Mouse (Mus musculus): Measurements from ENCODE around the gene Srsf5. TPM values are rescaled to one million over a fixed set of nuclear protein-coding genes. Genes with fewer than 3 reads are reported as not detected.

The Srsf5 gene
- polyA plus RNA-seq, 1 experiment from 2014 or later, result 461 TPM

DNA sequence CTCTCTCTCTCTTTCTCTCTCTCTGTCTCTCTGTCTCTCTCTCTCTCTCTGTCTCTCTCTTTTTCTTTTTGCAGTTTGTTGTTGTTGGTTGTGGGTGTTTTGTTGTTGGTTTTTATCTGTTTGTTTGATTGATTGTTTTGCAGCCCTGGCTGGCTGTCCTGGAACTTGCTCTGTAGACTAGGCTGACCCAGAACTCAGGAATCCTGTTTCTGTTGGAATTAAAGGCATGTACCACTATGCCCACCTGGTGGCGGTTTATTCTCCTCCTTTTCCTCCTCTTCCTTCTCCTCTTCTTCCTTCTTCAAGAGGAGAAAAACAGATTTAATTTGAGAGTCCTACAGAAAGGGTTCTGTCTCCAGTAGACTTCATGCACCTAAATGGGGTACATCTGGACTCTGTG lies 17.8 kb upstream of the Srsf5 start:
- Histone ChIP-seq H3K36me3 (ENCODE audit: control insufficient read depth, insufficient read depth, low read length) (no peaks in the 10 kb centered on the region), H3K27ac (ENCODE audit: low read depth, low read length) (no peak overlapping the region), H3K9me3 (ENCODE audit: control insufficient read depth, low read length) (no peaks in the 10 kb centered on the region), H3K4me1 (replicated peaks; ENCODE audit: control insufficient read depth, insufficient read depth, low read length) (no peaks in the 10 kb centered on the region), H3K4me3 (ENCODE audit: low read depth, low read length) (no peak overlapping the region), H3K9ac (ENCODE audit: low read length) (no peak overlapping the region), H3K4me2 (ENCODE audit: low read depth, low read length, severe bottlenecking) (no peak overlapping the region), H3K27me3 (ENCODE audit: control insufficient read depth, insufficient read depth, low read length) (no peaks in the 10 kb centered on the region)
- ATAC-seq (replicated peaks; ENCODE audit: low FRiP score) (no peak), DNase-seq (ENCODE audit: low spot score) (no peak)
- WGBS, result 47% methylated on average over 1 of the region's 1 CpGs

DNA sequence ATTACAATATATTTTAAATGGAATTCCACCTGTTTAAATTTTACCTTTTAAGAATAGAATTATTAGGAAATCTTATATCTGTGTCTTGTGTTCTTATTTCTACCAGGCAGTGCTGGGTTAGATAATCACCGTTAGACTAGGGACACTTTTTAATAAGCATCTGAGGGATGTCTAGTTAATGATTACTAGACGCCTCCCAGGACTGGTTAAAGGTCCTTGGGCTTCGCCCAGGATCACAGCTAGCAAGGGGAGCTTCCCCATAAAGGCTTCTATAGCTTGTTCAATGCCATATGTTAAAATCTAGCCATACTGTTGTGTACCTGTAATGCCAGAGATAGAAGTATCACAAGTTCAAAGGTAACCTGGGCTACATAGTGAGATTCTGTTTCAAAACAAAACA lies 16.4 kb upstream of the Srsf5 start:
- no peaks in the 10 kb centered on the region for H3K27me3 ChIP-seq (ENCODE audit: control insufficient read depth, insufficient read depth, low read length)
- H3K4me1 ChIP-seq (replicated peaks; ENCODE audit: control insufficient read depth, insufficient read depth, low read length), result no peaks in the 10 kb centered on the region
- 93% methylated on average over 3 of the region's 3 CpGs for WGBS
- no peak overlapping the region for H3K9ac ChIP-seq (ENCODE audit: low read length)
- H3K27ac ChIP-seq (ENCODE audit: low read depth, low read length), result no peak overlapping the region
- no peaks in the 10 kb centered on the region for H3K36me3 ChIP-seq (ENCODE audit: control insufficient read depth, insufficient read depth, low read length)
- DNase-seq (ENCODE audit: low spot score) (no peak), ATAC-seq (replicated peaks; ENCODE audit: low FRiP score) (no peak)
- no peaks in the 10 kb centered on the region for H3K9me3 ChIP-seq (ENCODE audit: control insufficient read depth, low read length)
- no peak overlapping the region for H3K4me3 ChIP-seq (ENCODE audit: low read depth, low read length)
- no peak overlapping the region for H3K4me2 ChIP-seq (ENCODE audit: low read depth, low read length, severe bottlenecking)

DNA sequence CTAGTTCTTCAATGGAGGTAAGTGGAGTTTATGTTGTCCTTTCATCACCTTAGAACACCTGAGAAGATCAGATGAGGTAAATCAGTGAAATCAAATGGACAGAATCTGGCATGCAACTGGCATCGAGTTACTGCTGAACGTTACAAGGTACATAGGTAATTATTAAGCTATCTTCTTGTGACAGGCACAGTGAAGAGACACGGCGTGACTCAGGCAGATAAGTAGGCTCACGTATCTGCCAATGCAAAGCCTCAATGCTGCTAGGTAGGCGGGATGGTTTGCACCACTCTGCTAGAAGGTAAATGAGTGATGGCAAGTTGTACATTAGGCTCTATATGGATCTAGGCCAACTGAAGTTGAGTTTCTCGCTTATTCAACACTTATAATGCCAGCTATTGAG lies 15.2 kb upstream of the Srsf5 start:
- Histone ChIP-seq H3K36me3 (ENCODE audit: control insufficient read depth, insufficient read depth, low read length) (no peaks in the 10 kb centered on the region), H3K27ac (ENCODE audit: low read depth, low read length) (no peak overlapping the region), H3K4me2 (ENCODE audit: low read depth, low read length, severe bottlenecking) (no peak overlapping the region), H3K4me1 (replicated peaks; ENCODE audit: control insufficient read depth, insufficient read depth, low read length) (no peaks in the 10 kb centered on the region), H3K27me3 (ENCODE audit: control insufficient read depth, insufficient read depth, low read length) (no peaks in the 10 kb centered on the region), H3K4me3 (ENCODE audit: low read depth, low read length) (no peak overlapping the region), H3K9me3 (ENCODE audit: control insufficient read depth, low read length) (no peaks in the 10 kb centered on the region), H3K9ac (ENCODE audit: low read length) (no peak overlapping the region)
- ATAC-seq (replicated peaks; ENCODE audit: low FRiP score), result no peak
- DNase-seq (ENCODE audit: low spot score), result no peak
- 93% methylated on average over 7 of the region's 7 CpGs for WGBS

DNA sequence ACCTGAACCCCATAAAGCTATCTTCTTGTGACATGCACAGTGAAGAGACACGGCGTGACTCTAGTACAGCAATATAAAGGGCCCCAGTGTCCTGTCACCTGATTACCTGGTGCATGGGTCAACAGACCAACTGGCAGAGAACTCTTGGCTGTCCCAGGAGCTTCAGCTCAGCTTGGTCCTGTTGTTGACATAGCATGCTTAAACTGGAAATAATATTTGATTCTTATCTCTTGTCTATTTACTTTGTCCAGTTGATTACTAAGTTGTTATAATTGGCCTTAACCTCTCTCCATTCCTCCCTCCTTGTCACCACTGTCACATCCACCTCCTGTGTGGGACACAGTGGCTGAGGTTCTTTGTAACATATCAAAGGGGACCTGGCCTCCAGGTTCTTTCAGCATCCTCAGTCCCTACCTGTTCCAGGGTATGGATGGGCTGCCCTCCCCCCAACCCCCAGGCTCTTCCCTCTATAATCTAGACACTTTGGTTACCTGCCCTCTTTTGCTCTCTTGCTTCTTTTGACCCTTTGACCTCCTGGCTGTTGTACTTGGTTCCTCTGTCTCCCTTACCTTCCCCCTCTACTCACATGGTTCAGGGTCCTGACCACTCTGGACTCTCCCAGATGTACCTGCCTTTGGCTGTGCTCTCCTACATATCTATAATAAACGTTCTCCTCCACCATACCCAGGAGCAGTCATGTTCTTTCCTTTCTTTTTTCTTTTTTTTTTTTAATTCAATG lies 13.7 kb upstream of the Srsf5 start:
- Histone ChIP-seq H3K36me3 (ENCODE audit: control insufficient read depth, insufficient read depth, low read length) (no peaks in the 10 kb centered on the region), H3K9ac (ENCODE audit: low read length) (no peak overlapping the region), H3K4me2 (ENCODE audit: low read depth, low read length, severe bottlenecking) (no peak overlapping the region), H3K27me3 (ENCODE audit: control insufficient read depth, insufficient read depth, low read length) (no peaks in the 10 kb centered on the region), H3K4me1 (replicated peaks; ENCODE audit: control insufficient read depth, insufficient read depth, low read length) (no peaks in the 10 kb centered on the region), H3K4me3 (ENCODE audit: low read depth, low read length) (no peak overlapping the region), H3K9me3 (ENCODE audit: control insufficient read depth, low read length) (no peaks in the 10 kb centered on the region), H3K27ac (ENCODE audit: low read depth, low read length) (no peak overlapping the region)
- ATAC-seq (replicated peaks; ENCODE audit: low FRiP score) (no peak), DNase-seq (ENCODE audit: low spot score) (no peak)
- WGBS, result 88% methylated on average over 3 of the region's 3 CpGs

DNA sequence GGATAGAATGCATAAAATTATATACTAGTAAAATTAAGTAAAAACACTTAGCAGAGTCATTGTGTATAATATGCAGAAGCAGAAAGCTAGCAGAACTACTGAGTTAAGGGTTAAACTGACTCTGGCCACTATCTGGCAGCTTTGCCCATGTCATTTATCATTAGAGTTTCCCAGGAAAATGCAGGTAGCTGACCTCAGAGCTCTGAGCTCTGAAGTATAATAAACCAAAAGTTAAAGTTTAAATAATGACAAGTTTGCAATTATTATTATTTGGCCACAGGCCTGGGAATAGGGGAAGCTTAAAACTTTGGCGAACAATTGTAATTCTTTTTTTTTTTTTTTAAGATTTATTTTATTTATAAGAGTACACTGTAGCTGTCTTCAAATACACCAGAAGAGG lies 12.4 kb upstream of the Srsf5 start:
- Histone ChIP-seq H3K4me2 (ENCODE audit: low read depth, low read length, severe bottlenecking) (no peak overlapping the region), H3K4me1 (replicated peaks; ENCODE audit: control insufficient read depth, insufficient read depth, low read length) (no peaks in the 10 kb centered on the region), H3K36me3 (ENCODE audit: control insufficient read depth, insufficient read depth, low read length) (no peaks in the 10 kb centered on the region), H3K9me3 (ENCODE audit: control insufficient read depth, low read length) (no peaks in the 10 kb centered on the region), H3K9ac (ENCODE audit: low read length) (no peak overlapping the region), H3K27me3 (ENCODE audit: control insufficient read depth, insufficient read depth, low read length) (no peaks in the 10 kb centered on the region), H3K27ac (ENCODE audit: low read depth, low read length) (no peak overlapping the region), H3K4me3 (ENCODE audit: low read depth, low read length) (no peak overlapping the region)
- DNase-seq (ENCODE audit: low spot score) (no peak), ATAC-seq (replicated peaks; ENCODE audit: low FRiP score) (no peak)
- 93% methylated on average over 1 of the region's 1 CpGs for WGBS

DNA sequence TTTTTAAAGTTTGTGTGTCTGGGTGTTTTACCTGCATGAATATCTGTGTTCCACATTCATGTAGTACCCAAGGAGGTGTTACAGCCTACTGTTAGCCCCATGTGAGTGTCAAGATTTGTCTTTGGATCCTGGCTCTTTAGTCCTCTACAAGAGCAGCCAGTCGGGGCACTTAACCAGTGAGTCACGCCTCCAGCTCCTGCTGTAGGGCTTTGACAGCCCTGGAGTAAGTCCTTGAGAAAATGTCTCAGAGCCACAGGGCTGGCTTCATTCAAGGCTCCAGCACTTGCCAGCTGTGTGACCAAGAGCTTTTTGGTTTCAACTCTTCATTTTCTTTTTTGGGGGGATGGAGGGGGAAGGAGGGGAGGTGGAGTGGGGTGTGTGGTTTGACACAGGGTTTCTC lies 8.6 kb upstream of the Srsf5 start:
- Histone ChIP-seq H3K9ac (ENCODE audit: low read length) (no peak overlapping the region), H3K36me3 (ENCODE audit: control insufficient read depth, insufficient read depth, low read length) (no peaks in the 10 kb centered on the region), H3K9me3 (ENCODE audit: control insufficient read depth, low read length) (no peaks in the 10 kb centered on the region), H3K27me3 (ENCODE audit: control insufficient read depth, insufficient read depth, low read length) (no peaks in the 10 kb centered on the region), H3K4me2 (ENCODE audit: low read depth, low read length, severe bottlenecking) (no peak overlapping the region), H3K4me3 (ENCODE audit: low read depth, low read length) (no peak overlapping the region), H3K27ac (ENCODE audit: low read depth, low read length) (no peak overlapping the region), H3K4me1 (replicated peaks; ENCODE audit: control insufficient read depth, insufficient read depth, low read length) (no peaks in the 10 kb centered on the region)
- no peak for DNase-seq (ENCODE audit: low spot score)
- ATAC-seq (replicated peaks; ENCODE audit: low FRiP score), result no peak
- 79% methylated on average over 2 of the region's 2 CpGs for WGBS

DNA sequence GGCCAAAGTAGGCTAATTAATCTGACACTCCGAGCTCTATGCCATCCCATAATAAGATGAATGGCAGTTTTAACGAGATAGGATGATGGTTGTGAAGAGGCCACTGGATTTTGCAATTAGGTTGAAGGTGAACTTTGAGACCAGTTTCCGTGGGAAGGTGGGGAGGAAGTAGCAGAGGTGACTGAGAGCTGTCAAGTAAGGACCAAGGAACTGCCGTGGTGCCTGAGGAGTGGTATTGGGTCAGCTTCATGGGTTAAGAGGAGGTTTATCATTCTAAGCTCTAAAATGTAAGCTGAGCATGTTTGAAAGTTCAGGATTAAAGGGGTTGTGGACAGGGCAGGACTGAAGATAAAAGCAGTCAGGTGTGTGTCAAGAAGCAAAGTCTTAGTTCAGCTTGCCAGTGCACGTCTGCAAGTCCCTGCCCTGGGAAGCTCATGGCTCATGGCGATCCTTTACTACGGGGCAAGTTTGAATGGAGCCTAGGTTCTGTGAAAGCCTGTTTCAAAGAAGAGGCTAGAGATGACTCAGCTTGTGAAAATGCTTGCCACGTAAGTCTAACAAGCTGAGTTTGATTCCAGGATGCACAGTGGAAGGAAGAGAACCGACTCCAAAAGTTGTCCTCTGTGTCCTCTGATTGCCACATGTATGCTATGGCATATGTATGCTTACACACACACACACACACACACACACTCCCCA lies 7.8 kb upstream of the Srsf5 start:
- Histone ChIP-seq H3K9ac (ENCODE audit: low read length) (no peak overlapping the region), H3K4me3 (ENCODE audit: low read depth, low read length) (no peak overlapping the region), H3K4me1 (replicated peaks; ENCODE audit: control insufficient read depth, insufficient read depth, low read length) (no peaks in the 10 kb centered on the region), H3K27ac (ENCODE audit: low read depth, low read length) (no peak overlapping the region), H3K4me2 (ENCODE audit: low read depth, low read length, severe bottlenecking) (no peak overlapping the region), H3K9me3 (ENCODE audit: control insufficient read depth, low read length) (no peaks in the 10 kb centered on the region), H3K36me3 (ENCODE audit: control insufficient read depth, insufficient read depth, low read length) (no peaks in the 10 kb centered on the region), H3K27me3 (ENCODE audit: control insufficient read depth, insufficient read depth, low read length) (no peaks in the 10 kb centered on the region)
- DNase-seq (ENCODE audit: low spot score), result no peak
- WGBS, result 76% methylated on average over 9 of the region's 9 CpGs
- no peak for ATAC-seq (replicated peaks; ENCODE audit: low FRiP score)

DNA sequence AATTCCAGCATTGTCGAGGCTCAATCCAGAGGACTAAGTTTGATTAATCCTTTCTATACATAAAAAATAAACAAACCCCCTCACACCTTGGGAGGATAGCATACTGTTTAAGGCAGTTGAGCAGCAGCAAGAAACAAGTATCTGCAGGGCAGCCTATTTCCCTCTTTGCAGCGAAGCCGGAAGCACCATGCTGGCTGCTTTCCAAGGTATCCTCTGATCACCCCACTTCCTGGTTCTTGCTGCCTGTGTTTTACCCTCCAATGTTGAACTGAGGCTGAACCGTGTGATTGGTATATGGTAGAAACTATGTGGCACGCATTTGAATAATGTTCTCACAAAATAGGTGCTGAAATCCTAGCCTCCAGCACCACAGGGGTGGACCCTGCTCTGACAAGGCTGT lies 6.7 kb upstream of the Srsf5 start:
- Histone ChIP-seq H3K4me2 (ENCODE audit: low read depth, low read length, severe bottlenecking) (no peak overlapping the region), H3K9ac (ENCODE audit: low read length) (no peak overlapping the region), H3K36me3 (ENCODE audit: control insufficient read depth, insufficient read depth, low read length) (no peaks in the 10 kb centered on the region), H3K4me1 (replicated peaks; ENCODE audit: control insufficient read depth, insufficient read depth, low read length) (no peaks in the 10 kb centered on the region), H3K9me3 (ENCODE audit: control insufficient read depth, low read length) (no peaks in the 10 kb centered on the region), H3K27ac (ENCODE audit: low read depth, low read length) (no peak overlapping the region), H3K27me3 (ENCODE audit: control insufficient read depth, insufficient read depth, low read length) (no peaks in the 10 kb centered on the region), H3K4me3 (ENCODE audit: low read depth, low read length) (no peak overlapping the region)
- WGBS, result 72% methylated on average over 5 of the region's 5 CpGs
- DNase-seq (ENCODE audit: low spot score), result no peak
- no peak for ATAC-seq (replicated peaks; ENCODE audit: low FRiP score)

DNA sequence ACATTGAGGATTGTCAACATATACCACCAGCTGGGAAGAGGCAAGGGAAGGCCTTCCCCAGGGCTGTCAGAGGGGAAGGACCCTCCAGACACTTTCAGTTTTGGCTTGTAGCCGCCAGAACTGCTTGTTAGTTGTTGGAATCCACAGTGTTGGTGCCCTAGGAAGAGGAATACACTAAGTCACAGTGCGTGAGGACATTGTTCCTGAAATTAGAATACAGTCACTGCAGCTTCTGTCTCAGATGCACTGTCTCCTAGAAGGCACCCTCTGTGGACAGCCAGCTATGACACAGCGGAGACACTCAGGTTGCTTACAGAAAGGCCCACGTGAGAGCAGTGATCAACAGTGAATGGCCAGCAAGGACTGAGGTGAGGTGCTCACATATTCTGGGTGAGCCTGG lies 6.1 kb upstream of the Srsf5 start:
- no peak overlapping the region for H3K4me2 ChIP-seq (ENCODE audit: low read depth, low read length, severe bottlenecking)
- no peaks in the 10 kb centered on the region for H3K27me3 ChIP-seq (ENCODE audit: control insufficient read depth, insufficient read depth, low read length)
- H3K9ac ChIP-seq (ENCODE audit: low read length), result no peak overlapping the region
- WGBS, result 80% methylated on average over 4 of the region's 4 CpGs
- ATAC-seq (replicated peaks; ENCODE audit: low FRiP score) (no peak), DNase-seq (ENCODE audit: low spot score) (no peak)
- no peaks in the 10 kb centered on the region for H3K9me3 ChIP-seq (ENCODE audit: control insufficient read depth, low read length)
- no peaks in the 10 kb centered on the region for H3K4me1 ChIP-seq (replicated peaks; ENCODE audit: control insufficient read depth, insufficient read depth, low read length)
- H3K36me3 ChIP-seq (ENCODE audit: control insufficient read depth, insufficient read depth, low read length), result no peaks in the 10 kb centered on the region
- no peak overlapping the region for H3K4me3 ChIP-seq (ENCODE audit: low read depth, low read length)
- no peak overlapping the region for H3K27ac ChIP-seq (ENCODE audit: low read depth, low read length)

Measured in forebrain, embryonic 11.5 days (tissue).